Mouse (Mus musculus) left cerebral cortex, adult 11 months (tissue): ENCODE results near the gene Pcdh7.

ENCODE experiments used
- DNase-seq: peaks from one replicate; pipeline ENCODE4 v3.0.0; 2022; ENCODE audit warnings: low spot score

Pcdh7 gene

DNA sequence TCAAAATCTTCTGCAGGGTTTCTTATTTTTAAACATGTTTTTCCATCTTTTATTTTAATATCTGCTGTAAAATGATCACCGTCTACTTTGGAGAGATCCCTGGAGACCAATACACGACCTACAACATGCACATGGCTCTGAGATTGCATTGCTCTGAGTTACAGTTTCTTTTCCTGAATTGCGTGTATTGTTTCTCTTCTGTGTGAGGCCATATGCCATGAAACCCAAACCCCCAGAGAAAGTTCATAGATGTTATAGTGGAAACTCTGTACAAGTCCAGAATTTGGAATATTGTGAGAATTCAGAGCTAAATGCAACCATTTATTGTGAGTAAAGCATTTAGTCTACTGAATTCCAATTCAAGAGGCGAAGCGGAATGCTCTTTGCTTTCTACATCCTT lies 203.4 kb downstream of the Pcdh7 start:
- DNase-seq: no peak

GRCm38 (mm10) chr5:57931331-57931730 lies 213.6 kb downstream of the Pcdh7 start:
- DNase-seq: no peak

DNA sequence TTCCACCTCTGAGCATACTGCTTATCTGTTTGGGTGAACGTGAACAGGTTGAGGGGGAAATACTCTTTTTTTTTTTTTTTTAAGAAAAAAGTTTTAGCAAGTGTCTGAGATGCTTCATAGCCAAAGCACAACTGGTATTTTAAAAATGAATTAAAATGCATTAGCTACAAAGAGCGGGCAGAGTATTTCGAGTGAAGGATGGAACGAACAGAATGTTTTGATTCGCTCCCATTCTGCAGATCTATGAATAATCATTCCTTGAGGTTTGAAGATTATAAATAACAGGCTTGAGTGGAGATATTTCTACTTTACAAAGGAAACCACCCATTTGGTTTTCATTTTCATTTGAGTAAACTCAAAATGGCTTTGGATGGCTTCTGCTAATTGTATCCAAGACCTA lies 214.0 kb downstream of the Pcdh7 start:
- DNase-seq: no peak

- no peak for DNase-seq
Measured at GRCm38 (mm10) chr5:57934666-57935065, 216.9 kb downstream of the Pcdh7 start.

- no peak for DNase-seq
Measured at GRCm38 (mm10) chr5:57940457-57940856, 222.7 kb downstream of the Pcdh7 start.

- DNase-seq: no peak
Measured at GRCm38 (mm10) chr5:57943176-57943575, 225.4 kb downstream of the Pcdh7 start.

GRCm38 (mm10) chr5:57943611-57944010 lies 225.8 kb downstream of the Pcdh7 start:
- no peak for DNase-seq

DNA sequence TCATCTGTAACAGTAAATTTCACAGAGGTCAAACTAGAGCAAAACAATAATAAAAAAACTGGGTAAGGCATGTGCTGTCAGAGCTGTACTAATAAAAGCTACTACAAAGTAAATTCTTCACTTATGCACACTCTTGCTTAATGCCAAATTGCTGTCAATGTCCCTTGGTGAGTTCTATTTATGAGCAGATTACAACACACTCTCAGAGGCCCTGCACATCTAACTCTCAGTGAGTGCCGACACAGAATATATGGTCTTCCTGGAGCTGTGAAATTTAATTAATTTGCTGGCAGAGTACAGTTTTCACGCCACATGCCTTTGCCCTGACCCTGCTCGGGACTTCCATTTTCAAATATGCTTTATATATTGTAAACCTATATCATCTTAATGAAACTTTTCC lies 227.7 kb downstream of the Pcdh7 start:
- DNase-seq: no peak

- DNase-seq: no peak
Measured at GRCm38 (mm10) chr5:57959317-57959716, 241.6 kb downstream of the Pcdh7 start.

- DNase-seq: no peak
Measured at GRCm38 (mm10) chr5:57963792-57964191, 246.0 kb downstream of the Pcdh7 start.

- DNase-seq: no peak
Measured at GRCm38 (mm10) chr5:57964201-57964600, 246.4 kb downstream of the Pcdh7 start.

DNA sequence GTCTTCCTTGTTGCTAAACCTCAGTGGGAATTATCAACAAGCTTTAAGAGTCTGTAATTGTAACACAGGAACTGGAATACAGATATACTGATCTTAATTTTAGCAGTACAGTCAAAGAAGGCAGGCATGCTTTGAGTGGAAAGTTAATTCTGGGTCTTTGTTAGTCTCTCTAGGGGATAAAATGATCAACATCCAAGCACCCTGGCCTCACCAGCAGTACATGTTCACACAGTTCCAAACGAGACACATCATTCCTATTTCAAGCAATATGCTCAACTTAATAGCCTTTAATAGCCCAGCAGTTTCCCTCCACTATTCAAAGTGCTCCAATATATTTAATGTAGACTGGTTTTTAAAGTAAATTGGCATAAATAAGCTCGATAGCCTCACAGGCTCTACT lies 275.8 kb downstream of the Pcdh7 start:
- DNase-seq: no peak

GRCm38 (mm10) chr5:58021331-58021730 lies 303.6 kb downstream of the Pcdh7 start:
- DNase-seq: no peak

DNA sequence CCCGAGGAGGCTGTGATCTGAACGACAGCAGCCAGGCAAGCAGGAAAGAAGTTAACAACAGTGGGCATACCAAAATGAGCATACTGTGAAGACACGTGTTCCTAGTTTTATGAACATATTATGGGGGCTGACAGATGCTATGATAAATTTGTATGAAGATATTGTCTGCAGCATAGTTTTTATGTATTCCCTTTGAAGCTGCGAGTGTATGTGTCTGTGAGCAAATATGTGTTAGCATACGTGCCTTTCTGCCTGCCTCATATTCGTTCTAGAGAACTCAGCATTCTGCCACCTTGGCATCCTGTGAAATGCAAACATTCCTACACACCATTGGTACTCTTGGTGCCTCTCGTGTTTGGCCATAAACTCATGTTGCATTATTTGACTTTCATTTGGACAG lies 307.4 kb downstream of the Pcdh7 start:
- DNase-seq: no peak

DNA sequence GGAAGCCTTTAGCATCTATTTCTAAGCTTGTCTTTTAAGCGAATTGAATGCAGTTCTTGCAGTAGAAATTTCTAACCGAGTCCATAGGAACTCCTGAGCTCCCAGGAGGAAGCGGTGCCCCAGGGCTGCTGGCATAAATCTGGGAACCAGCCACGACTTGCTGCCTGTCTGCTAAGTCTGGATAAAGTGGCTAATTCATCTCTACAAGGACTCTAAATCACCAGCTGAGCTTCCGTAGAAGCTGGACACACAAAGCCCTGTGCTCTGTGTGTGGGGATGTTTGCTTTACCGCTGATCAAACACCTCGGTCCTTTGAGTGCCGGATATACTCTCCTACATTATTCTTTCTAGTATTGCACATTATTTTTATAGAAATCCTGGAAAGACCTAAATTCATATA lies 308.0 kb downstream of the Pcdh7 start:
- no peak for DNase-seq

- DNase-seq: no peak
Measured at GRCm38 (mm10) chr5:58039875-58040274, 322.1 kb downstream of the Pcdh7 start.

- DNase-seq: no peak
Measured at GRCm38 (mm10) chr5:58044216-58044615, 326.4 kb downstream of the Pcdh7 start.

GRCm38 (mm10) chr5:58081054-58081453 lies 363.3 kb downstream of the Pcdh7 start:
- DNase-seq: peak; percentile 2

DNA sequence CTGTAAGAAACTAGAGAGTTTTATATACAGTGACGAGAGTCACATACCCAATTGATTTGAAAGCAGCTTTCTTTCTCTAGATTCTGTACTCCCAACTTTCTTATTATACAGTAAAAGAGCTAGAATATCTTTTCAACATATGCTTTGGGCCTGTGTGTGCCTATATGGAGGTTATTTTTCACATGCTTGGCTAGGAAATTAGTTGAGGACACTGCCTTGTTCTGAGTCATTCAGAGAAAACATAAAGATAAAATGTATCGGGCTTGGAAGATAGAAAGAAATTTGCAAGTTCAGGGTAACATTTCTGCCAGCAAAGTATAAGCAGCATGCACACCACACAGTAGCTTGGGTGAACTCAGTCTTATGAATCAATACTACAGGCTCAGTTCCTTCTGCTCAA lies 364.5 kb downstream of the Pcdh7 start:
- DNase-seq: no peak

DNA sequence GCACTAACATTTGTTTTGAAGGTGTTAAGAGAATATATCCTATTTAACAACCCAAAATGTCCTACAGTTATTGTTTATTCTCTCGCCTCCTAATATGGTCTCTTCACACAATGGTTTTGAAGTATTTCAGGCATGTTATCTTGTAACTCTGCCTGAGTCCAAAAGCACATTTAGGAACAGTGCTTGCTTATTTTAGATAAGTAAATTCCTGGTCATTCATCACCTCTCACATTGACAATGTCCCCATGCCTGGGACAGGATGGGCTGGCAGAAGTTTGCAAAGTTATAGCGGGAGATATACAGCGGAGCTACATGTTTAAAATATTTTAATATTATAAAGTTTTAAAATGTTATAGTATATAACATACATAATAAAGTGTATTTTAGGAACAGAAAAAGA lies 365.3 kb downstream of the Pcdh7 start:
- no peak for DNase-seq

DNA sequence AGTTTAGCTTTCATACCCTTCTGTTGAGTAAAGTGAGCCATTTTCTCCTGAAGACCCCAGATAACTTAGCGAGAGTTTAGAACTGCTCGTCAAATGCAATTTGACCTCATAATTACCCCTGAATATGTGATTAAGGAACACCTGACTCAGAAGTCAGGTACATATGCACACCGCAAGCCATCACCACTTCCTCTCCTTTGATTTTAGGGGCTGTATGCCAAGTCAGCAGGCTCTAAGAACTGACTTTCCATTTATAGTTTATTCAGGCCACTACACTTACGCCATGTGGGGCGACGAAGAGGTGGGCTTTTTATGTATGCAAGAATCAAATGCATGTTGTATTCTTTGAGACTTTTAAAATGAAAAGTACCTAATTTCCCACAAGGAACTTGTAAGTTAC lies 366.2 kb downstream of the Pcdh7 start:
- no peak for DNase-seq

- no peak for DNase-seq
Measured at GRCm38 (mm10) chr5:58108665-58109364, 391.0 kb downstream of the Pcdh7 start.

DNA sequence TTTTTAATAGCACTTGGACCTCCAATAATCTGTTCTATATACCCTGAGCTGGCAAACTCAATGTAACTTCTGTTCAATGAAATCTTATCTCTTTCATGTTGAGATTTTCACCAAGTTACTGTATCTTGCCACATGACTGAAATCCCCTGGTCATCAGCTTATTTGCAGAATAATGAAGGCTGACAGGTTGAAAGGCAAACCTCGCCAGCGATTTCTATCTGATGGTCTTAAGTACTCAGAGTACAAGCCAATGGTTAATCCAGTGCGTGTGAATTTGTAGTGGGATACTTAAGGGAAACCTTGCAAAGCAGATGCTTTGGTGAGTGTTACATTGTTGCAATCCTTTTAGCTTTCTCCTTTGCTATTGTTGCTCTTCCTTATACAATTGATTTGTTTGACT lies 398.3 kb downstream of the Pcdh7 start:
- no peak for DNase-seq

DNA sequence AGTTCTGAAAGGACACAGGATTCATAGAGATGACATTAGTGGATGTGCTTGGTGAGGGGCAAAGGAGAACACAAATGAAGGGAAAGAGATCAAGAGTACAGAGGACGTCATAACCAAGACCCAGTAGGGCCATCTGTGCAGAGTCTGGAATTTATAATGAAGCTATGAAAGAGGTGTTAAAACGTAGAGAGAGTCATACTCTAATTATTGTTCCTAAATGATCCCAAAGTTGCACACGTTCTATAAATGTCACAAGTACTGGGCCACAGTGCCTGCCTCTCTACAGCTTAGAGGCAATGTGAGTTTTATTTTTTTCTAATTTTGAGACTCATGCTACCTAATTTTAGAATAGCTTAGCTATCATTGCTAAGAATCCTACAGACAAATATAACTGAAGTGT lies 400.1 kb downstream of the Pcdh7 start:
- DNase-seq: no peak
